Mouse (Mus musculus) G1E (cell line): Measurements from ENCODE around the gene Lrig1.

ENCODE experiments used
- CTCF ChIP-seq: IDR thresholded peaks from 2 replicates; pipeline ENCODE4 v1.5.1; 2012; ENCODE audit warnings: low read depth, low read length, inconsistent platforms, mixed read lengths
- GATA1 ChIP-seq: IDR thresholded peaks from 2 replicates; pipeline ENCODE4 v1.6.1; 2012; ENCODE audit warnings: borderline replicate concordance, low read length, inconsistent platforms, mixed read lengths
- GATA2 ChIP-seq: IDR thresholded peaks from 2 replicates; pipeline ENCODE4 v1.6.1; 2012; ENCODE audit warnings: low read depth, low read length, inconsistent platforms, borderline replicate concordance
- POLR2AphosphoS5 ChIP-seq: IDR thresholded peaks from 2 replicates; pipeline ENCODE4 v1.6.1; 2012; ENCODE audit warnings: low read depth, low read length, inconsistent platforms; ENCODE audit not compliant: insufficient replicate concordance
- TAL1 ChIP-seq: conservative IDR thresholded peaks from 2 replicates; pipeline ENCODE4 v1.6.1; 2012; ENCODE audit warnings: low read depth, low read length, inconsistent platforms, mixed read lengths

DNA sequence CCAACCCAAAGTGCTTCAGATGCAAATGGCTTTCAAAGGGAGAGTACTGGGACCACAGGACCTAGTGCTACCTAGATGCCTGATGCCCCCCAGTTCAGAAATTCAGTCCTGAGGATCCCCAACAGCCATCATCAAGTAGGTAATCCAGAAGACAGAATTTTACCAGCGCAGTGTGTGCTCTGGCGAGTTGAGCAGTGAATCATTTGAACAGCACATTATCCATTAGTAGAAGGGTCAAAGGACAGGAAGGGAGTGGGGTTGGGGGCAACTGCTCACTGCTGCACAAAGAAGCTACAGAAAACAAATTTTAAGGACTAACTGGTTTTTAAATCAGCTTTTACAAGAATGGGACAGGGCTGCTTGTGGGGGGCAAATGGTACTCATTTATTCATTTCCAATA lies 8.0 kb downstream of the Lrig1 start:
- TF ChIP-seq CTCF = no peak
- no peak for TF ChIP-seq GATA1
- TF ChIP-seq GATA2 = no peak
- TF ChIP-seq TAL1 = no peak
- no peak for TF ChIP-seq POLR2AphosphoS5
